Mouse (Mus musculus) sigmoid colon, adult 10 weeks (tissue): ENCODE data around the gene Npas2. TPM values are rescaled to one million over a fixed set of nuclear protein-coding genes. Genes with fewer than 3 reads are reported as not detected.

Experiments
- polyA plus RNA-seq: library from polyadenylated mRNA; stranded (reverse); fragments of 350-450 nt; fragmentation: Illumina TruSeq; extraction: RNeasy Lipid Tissue Mini Kit (QIAGEN cat#74804); gene quantifications from one replicate; pipeline ENCODE4 v1.2.3, GENCODE M21; 2014; ENCODE audit warnings: low read depth, low replicate concordance

Gene Npas2
- 17.2 TPM for polyA plus RNA-seq

DNA sequence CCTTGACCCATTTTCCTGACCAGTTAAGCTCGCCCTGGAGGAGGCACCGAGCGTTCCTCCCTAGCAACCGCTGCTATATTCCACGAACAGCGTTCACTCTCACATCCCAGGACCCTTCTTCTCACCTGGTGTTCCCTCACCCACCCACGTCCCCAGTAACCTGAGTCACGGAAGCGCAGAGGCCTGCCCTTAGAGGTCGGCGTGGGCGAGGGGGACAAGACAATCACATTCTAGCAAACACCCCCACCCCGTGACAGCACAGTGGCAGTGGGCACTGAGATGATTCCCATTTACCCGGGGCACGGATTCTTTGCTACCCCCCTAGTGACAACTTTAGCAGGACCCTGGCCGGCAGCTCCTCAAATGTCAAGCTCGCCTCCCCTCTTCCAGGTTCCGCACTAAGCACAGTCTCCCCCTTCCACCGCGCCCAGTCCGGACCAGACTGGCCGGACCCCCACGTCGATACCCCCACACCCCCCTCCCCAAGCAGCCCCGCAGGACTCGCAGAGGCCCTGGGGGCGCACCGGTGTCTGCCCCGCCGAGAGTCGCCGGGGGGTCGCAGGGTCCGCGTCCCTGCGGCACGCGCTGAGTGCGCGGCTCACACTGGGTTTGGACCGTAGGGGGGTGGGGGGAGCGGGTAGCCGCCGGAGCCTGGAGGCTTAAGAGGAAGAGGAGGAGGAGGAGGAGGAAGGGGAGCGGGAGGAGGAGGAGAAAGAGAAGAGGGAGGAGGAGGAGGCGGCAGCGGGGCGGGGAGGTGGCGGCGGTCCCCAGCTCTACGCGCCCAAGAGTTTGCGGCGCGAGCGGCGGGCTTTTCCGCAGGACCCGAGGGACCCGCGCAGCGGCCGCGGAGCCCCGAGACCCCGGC lies at the start of gene Npas2:
Npas2 (plus strand) TSS at position 735 of the 865 bp plus-strand sequence.

GRCm38 (mm10) chr1:39367601-39368266 lies 174.2 kb downstream of the Npas2 start, which contains the start of gene Rpl31:
Gene Rpl31, plus strand, starts transcription at chr1:39367842.

Other genes with a start within 250 kb of the Npas2 start
- 100 TPM for gene Pdcl3, start 208.1 kb upstream of the Npas2 start, polyA plus RNA-seq
- gene Rpl31, start 174.1 kb downstream of the Npas2 start, polyA plus RNA-seq = 228 TPM